Mouse (Mus musculus) G1E (cell line): Measurements from ENCODE around the gene Selenow.

ENCODE experiments used
- CTCF ChIP-seq: IDR thresholded peaks from 2 replicates; pipeline ENCODE4 v1.5.1; 2012; ENCODE audit warnings: low read depth, low read length, inconsistent platforms, mixed read lengths
- GATA1 ChIP-seq: IDR thresholded peaks from 2 replicates; pipeline ENCODE4 v1.6.1; 2012; ENCODE audit warnings: borderline replicate concordance, low read length, inconsistent platforms, mixed read lengths
- POLR2AphosphoS5 ChIP-seq: IDR thresholded peaks from 2 replicates; pipeline ENCODE4 v1.6.1; 2012; ENCODE audit warnings: low read depth, low read length, inconsistent platforms; ENCODE audit not compliant: insufficient replicate concordance
- TAL1 ChIP-seq: conservative IDR thresholded peaks from 2 replicates; pipeline ENCODE4 v1.6.1; 2012; ENCODE audit warnings: low read depth, low read length, inconsistent platforms, mixed read lengths

DNA sequence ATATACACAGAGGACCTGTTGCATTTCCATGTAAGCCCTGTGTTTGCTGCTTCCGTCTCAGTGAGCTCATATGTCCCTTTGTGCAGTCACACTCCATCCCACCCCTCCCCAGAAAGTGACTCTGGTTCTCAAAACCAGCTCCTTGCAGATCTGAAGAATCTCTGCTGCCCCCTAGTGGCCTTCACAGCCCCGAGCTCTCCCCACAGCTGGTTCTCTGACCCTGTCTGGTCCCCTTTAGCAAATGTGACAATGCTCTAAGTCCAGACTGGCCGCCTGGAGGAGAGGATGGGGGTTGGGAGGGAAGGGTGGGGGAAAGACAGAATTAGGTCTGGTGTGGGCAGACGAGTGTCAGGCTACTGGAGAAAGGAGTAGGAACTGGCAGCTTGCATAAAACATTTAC is 10.0 kb downstream of the Selenow start:
- TF ChIP-seq GATA1: no peak
- TF ChIP-seq CTCF: peak; percentile 50
- no peak for TF ChIP-seq POLR2AphosphoS5
- TF ChIP-seq TAL1: no peak
